Mouse (Mus musculus): ENCODE data around the gene Ccdc73.

DNA sequence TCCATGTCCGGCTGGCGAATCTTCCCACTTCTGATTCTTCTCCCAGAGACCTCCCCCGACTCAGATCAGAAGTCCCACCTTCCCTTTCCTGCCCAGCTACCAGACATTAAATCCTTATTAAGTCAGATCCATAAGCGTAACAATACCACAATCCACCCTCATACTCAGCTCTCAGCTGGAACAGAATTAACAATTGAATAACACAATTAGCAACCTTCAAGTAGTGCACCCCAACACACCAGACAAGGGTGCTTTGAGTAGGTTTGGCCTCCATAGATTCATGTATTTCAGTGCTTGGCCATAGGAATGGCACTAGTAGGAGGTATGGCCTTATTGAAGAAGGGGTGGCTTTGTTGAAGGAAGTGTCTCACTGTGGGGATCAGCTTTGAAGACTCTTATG lies 41.4 kb upstream of the Ccdc73 start:
- no peak for TF ChIP-seq ZNF384 (IDR thresholded peaks at IDR 0.05; ENCODE audit: low read depth, low read length)
- no peak for TF ChIP-seq HCFC1 (IDR thresholded peaks at IDR 0.05; ENCODE audit: borderline replicate concordance, insufficient read depth, low read length)
- TF ChIP-seq CHD2 (IDR thresholded peaks at IDR 0.05; ENCODE audit: low read depth, low read length), result no peak

Data from ES-E14 (cell line).